Mouse (Mus musculus): Measurements from ENCODE around the gene Slitrk5.
"Not testable (repeated sequence)": the region's sequence is repeated elsewhere in the genome, so short reads cannot be mapped to it uniquely, and the experiment has no call there.

Gene Slitrk5

GRCm38 (mm10) chr14:111674664-111675147, at the start of gene Slitrk5:
Slitrk5 (plus strand) TSS chr14:111675097.
- DNase-seq (ENCODE audit: low spot score in 2 of 2): no peak

- DNase-seq (ENCODE audit: low spot score in 2 of 2): no peak
Measured at GRCm38 (mm10) chr14:111672942-111673341, 2.0 kb upstream of the Slitrk5 start.

GRCm38 (mm10) chr14:111675211-111676165, 591 bp downstream of the Slitrk5 start:
- no peak for DNase-seq (ENCODE audit: low spot score in 2 of 2)

GRCm38 (mm10) chr14:111676166-111676581, 1.3 kb downstream of the Slitrk5 start:
- no peak for DNase-seq (ENCODE audit: low spot score in 2 of 2)

DNA sequence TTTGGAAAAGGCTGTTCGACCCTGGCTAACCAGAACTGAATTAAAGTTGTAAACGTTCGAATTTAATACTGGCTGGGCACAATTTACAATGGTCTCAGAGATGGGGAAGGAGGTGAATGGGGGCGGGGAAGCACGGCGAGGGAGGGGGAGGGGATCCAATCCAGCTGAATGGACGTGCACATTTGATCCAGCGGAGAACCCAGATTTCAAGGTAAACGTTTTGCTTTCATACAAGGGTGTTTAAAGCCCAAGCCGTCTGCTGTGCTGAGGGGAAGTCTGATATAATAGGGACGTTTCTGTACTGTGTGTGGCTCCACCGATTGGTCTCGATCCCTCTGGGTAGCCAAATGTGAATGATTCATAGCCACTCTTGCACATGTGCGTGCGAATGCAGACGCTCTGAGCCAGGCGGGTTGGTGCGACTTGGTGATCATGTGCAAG, 2.0 kb downstream of the Slitrk5 start:
- DNase-seq (ENCODE audit: low spot score in 2 of 2): no peak

- DNase-seq (ENCODE audit: low spot score in 2 of 2): no peak
Measured at GRCm38 (mm10) chr14:111677361-111678070, 2.6 kb downstream of the Slitrk5 start.

DNA sequence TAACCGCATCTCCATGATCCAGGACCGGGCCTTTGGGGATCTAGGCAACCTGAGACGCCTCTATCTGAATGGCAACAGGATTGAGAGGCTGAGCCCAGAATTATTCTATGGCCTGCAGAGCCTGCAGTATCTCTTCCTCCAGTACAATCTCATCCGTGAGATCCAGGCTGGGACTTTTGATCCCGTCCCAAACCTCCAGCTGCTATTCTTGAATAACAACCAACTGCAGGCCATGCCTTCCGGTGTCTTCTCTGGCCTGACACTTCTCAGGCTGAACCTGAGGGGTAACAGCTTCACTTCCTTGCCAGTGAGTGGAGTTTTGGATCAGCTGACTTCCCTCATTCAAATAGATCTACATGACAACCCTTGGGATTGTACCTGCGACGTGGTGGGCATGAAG, 5.4 kb downstream of the Slitrk5 start:
- no peak for DNase-seq (ENCODE audit: low spot score in 2 of 2)

DNA sequence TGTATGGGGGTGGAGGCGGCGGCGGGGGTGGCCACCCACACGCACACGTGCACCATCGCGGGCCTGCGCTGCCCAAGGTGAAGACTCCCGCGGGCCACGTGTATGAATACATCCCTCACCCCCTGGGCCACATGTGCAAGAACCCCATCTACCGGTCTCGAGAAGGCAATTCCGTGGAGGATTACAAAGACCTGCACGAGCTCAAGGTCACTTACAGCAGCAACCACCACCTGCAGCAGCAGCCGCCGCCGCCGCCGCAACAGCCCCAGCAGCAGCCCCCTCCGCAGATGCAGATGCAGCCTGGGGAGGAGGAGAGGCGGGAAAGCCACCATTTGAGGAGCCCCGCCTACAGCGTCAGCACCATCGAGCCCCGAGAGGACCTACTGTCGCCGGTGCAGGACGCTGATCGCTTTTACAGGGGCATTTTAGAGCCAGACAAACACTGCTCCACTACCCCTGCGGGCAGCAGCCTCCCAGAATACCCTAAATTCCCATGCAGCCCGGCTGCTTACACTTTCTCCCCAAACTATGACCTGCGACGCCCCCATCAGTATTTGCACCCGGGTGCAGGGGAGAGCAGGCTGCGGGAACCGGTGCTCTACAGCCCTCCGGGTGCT, 6.3 kb downstream of the Slitrk5 start:
- DNase-seq (ENCODE audit: low spot score in 2 of 2): no peak

DNA sequence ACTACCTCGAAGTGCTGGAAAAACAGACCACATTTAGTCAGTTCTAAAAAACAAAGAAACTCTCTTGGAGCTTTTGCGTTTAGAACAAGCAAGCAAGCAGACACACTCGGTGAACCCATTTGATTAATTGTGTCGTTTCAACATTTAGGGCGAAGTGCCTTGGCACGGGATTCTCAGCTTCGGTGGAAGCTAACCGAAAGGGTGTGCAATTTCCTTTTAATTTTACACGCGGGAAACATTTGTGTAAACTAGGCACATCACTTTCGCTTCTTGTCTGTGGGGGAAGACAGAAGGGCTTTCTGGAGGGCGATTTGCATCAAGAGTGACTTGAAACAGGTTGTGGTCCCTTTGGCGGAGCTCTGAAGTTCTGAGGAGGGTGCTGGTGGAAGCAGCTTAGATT, 6.9 kb downstream of the Slitrk5 start:
- no peak for DNase-seq (ENCODE audit: low spot score in 2 of 2)

GRCm38 (mm10) chr14:111683543-111683942, 8.6 kb downstream of the Slitrk5 start:
- no peak for DNase-seq (ENCODE audit: low spot score in 2 of 2)

DNA sequence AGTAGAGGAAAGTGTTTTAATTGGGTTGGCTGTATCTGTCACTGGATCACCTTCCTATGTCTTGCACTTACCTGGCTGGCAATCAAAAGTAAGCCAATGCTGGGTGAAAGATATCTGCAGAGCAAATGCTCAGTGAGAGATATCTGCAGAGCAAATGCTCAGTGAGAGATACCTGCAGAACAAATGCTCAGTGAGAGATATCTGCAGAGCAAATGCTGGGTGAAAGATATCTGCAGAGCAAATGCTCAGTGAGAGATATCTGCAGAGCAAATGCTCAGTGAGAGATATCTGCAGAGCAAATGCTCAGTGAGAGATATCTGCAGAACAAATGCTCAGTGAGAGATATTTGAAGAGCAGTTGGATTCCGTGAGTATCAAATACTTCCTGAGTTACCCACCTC, 15.2 kb downstream of the Slitrk5 start:
- not testable (repeated sequence) for DNase-seq (ENCODE audit: low spot score in 2 of 2)

- DNase-seq (ENCODE audit: low spot score in 2 of 2): no peak
Measured at GRCm38 (mm10) chr14:111729833-111730232, 54.9 kb downstream of the Slitrk5 start.
